Mouse (Mus musculus) gastrocnemius, adult 8-10 months (tissue): ENCODE data around the gene Lmf2. TPM values are rescaled to one million over a fixed set of nuclear protein-coding genes. Genes with fewer than 3 reads are reported as not detected.

Source experiments
- DNase-seq, 2 experiments: peaks; one replicate each; pipeline ENCODE4 v3.0.0; 2022; ENCODE audit warnings: low spot score in 2 of 2
- total RNA-seq, 4 experiments: library from RNA; stranded (reverse); gene quantifications; 2 replicates each; pipeline ENCODE4 v1.2.4; 2022

The Lmf2 gene
- total RNA-seq, 4 experiments from 2014 or later = 10.8 to 16.9 (median 13.5) TPM

- no peak for DNase-seq
Observed at GRCm38 (mm10) chr15:89372536-89372935, 17.1 kb upstream of the Lmf2 start.

- DNase-seq = no peak
Observed at GRCm38 (mm10) chr15:89372068-89372467, 16.6 kb upstream of the Lmf2 start.

GRCm38 (mm10) chr15:89365141-89365551 lies 9.7 kb upstream of the Lmf2 start:
- no peak for DNase-seq

- DNase-seq = no peak
Observed at GRCm38 (mm10) chr15:89363051-89363450, 7.6 kb upstream of the Lmf2 start.

GRCm38 (mm10) chr15:89358784-89359183 lies 3.3 kb upstream of the Lmf2 start:
- no peak for DNase-seq

GRCm38 (mm10) chr15:89356372-89356771 lies 913 bp upstream of the Lmf2 start:
- DNase-seq = no peak

GRCm38 (mm10) chr15:89354455-89354854 lies 1.0 kb downstream of the Lmf2 start:
- DNase-seq = no peak

GRCm38 (mm10) chr15:89353837-89354236 lies 1.6 kb downstream of the Lmf2 start:
- no peak for DNase-seq

- DNase-seq = no peak
Observed at GRCm38 (mm10) chr15:89352795-89353194, 2.7 kb downstream of the Lmf2 start.

GRCm38 (mm10) chr15:89352054-89352453 lies 3.4 kb downstream of the Lmf2 start:
- DNase-seq = no peak

- DNase-seq = no peak
Observed at GRCm38 (mm10) chr15:89351302-89351701, 4.2 kb downstream of the Lmf2 start.

- DNase-seq = no peak
Observed at GRCm38 (mm10) chr15:89350447-89350846, 5.0 kb downstream of the Lmf2 start.

GRCm38 (mm10) chr15:89343325-89343724 lies 12.1 kb downstream of the Lmf2 start:
- DNase-seq = no peak

- DNase-seq = no peak
Observed at GRCm38 (mm10) chr15:89341678-89342077, 13.8 kb downstream of the Lmf2 start.

GRCm38 (mm10) chr15:89340136-89340535 lies 15.3 kb downstream of the Lmf2 start:
- DNase-seq = no peak

- no peak for DNase-seq
Observed at GRCm38 (mm10) chr15:89339696-89340095, 15.8 kb downstream of the Lmf2 start.

- no peak for DNase-seq
Observed at GRCm38 (mm10) chr15:89336422-89336821, 19.0 kb downstream of the Lmf2 start.

GRCm38 (mm10) chr15:89334774-89335537 lies 20.5 kb downstream of the Lmf2 start:
- DNase-seq = no peak

GRCm38 (mm10) chr15:89334271-89334670 lies 21.2 kb downstream of the Lmf2 start, which contains the start of gene Miox:
Gene Miox (plus strand): TSS chr15:89334398.
- DNase-seq = no peak

- no peak for DNase-seq
Observed at GRCm38 (mm10) chr15:89326441-89326840, 29.0 kb downstream of the Lmf2 start.

GRCm38 (mm10) chr15:89323656-89324055 lies 31.8 kb downstream of the Lmf2 start:
- DNase-seq = no peak

GRCm38 (mm10) chr15:89322670-89323522 lies 32.6 kb downstream of the Lmf2 start, which contains the start of gene Adm2:
Gene Adm2 (plus strand): TSS chr15:89322720.
- DNase-seq = no peak
